Mouse (Mus musculus) testis, postnatal 10 days (tissue): ENCODE data around the gene Slc25a29.

Source experiments
- DNase-seq: peaks from one replicate; pipeline ENCODE4 v3.0.0; 2021; ENCODE audit warnings: low spot score

The Slc25a29 gene

GRCm38 (mm10) chr12:108834337-108834736 is 1.3 kb downstream of the Slc25a29 start:
- no peak for DNase-seq

DNA sequence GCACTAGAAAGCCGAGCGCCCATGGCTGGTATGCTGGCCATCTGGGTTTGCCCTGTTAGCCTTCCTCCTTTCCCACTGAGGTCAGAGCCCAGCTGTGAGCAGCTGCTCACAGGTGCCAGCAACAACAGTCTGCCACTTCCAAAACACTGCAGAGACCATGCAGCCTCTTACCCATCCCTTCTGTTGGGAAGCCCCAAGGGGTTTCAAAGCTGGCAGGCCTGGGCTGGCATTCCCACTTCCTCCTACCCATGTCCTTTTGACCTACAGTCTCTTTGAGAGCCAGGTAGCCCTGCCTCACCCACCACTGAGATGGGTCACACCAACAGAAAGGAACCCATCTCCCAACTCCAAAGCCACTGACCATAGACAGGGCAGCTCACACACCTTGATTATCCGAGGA is 2.3 kb downstream of the Slc25a29 start:
- DNase-seq = no peak

DNA sequence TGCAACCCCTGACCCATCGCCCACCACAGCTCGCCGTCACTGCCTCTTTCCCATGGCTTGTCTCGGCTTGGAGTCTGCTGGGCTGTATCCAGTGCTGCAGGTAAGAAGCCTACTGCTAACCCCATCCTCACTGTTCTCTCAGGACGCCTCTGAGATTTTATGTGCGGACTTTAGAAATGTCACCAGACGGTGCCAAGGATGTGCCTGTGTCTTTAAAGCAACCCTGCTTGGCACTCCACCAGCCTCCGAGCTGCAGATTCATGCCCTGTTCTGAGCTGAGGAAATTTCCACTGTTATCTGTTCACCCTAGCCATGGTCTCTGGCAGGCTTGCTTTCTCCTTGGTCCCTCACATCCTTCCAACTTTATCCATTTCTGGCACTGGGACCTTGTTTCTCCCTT is 2.8 kb downstream of the Slc25a29 start:
- no peak for DNase-seq

DNA sequence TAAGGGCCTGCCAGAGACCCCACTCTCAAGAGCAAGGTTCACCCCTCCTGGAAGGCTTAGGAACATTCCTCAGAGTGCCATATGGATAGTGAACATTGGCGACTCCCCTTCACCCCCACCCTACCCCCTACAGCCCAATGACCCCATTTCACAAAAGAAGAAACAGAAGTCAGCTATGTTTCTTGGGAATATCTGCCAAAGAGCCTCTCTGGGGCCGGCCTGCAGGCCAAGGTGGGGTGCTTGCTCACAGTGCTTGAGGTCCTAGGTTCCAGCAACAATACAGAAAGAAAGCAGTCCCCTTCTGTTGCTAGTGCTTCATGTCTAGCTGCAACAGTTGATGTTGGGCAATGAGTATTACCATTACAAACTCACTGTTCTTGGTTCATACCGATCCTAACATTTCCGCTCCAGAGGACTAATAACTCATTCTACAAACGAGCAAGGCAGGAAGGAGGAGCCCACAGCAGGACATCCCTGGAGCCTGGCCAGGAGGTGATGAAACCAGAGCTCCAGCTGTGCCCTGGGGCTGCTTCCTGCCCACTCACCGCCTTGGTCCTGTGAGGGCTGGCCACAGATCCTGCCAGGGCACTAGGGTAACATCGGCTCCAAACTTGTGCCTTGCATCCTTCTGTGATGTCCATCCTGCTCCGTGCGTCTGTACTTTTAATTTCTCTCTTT is 3.6 kb downstream of the Slc25a29 start:
- DNase-seq = peak; percentile 79

- DNase-seq = no peak
Observed at GRCm38 (mm10) chr12:108830358-108830757, 5.3 kb downstream of the Slc25a29 start.

DNA sequence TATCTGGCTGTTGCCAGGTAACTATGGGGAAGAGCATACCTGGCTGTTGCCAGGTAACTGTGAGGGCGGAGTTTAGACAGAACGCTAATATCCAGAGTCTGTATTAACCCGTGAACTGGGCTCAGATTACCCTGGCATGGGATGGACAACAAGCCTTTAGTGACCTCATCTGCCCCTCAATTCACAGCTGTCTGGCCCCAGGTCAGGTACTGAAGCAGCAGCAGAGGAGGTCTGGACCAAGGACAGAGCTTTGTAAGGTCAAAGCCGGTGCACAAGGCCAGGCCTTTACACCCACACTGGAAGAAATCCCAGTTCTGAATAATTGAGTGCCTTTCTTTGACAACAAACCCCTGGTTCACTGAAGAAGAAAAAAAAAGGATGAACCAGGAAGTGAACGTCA is 6.0 kb downstream of the Slc25a29 start:
- no peak for DNase-seq

- DNase-seq = no peak
Observed at GRCm38 (mm10) chr12:108827641-108828040, 8.0 kb downstream of the Slc25a29 start.

DNA sequence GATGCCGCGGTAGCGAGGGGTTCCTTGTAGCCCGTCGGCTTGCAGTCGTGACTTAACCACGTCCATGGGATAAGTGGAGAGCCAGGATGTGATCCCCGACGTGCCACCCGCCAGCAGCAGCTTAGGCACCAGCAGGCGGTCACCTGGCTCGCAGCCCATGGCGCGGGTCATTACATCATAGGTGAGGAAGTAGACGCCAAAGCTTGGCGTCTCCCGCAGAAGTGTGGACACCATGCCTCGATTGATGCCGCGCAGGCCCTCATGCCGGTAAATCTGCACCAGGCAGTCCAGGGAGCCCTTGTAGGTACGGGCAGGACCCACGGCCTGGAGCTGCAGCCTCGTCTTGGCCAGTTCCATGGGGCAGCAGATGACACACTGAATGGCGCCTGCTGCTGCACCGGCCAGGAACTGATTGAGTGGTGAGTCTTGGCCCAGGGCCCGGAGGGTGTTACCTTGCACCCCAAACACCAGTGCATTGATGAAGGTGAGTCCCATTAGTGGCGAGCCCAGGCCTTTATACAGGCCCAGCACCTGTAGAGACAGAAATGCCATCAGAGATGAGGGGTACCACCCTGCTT is 8.6 kb downstream of the Slc25a29 start:
- DNase-seq = no peak

- DNase-seq = no peak
Observed at GRCm38 (mm10) chr12:108826282-108826957, 9.3 kb downstream of the Slc25a29 start.

DNA sequence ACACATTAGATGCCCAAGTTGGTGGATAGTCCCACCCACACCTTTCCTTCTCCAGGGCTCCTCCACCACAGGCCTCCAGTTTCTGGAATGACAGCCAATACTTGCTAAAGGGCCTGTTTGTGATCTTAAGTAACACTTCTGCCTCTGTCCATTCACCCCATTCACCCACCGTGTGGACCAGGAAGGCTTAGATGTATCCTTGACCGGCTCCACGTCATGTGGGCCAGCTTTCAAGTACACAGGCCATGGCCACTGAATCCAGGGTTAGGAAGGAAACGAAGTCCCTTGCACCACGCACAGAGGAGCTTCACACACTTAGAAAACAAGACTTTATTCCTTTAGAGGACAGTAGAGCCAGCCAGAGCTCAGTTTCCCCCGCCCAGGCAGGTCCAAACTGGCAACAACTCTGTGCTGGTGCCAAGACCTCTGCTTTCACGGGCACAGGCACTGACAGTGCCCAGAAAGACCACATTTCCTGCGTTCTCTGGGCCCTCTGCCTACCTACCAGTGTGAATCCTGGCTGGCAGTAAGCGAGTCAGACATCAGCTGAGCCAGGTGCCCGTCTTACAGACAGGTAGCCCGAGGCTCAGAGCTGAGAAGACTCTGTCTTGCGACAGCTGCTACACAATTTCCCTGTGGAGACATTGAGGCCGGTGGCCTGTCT is 10.0 kb downstream of the Slc25a29 start:
- no peak for DNase-seq

GRCm38 (mm10) chr12:108824225-108824874 is 11.3 kb downstream of the Slc25a29 start:
- no peak for DNase-seq

GRCm38 (mm10) chr12:108823036-108823435 is 12.6 kb downstream of the Slc25a29 start:
- DNase-seq = no peak

- DNase-seq = peak; percentile 42
Observed at GRCm38 (mm10) chr12:108820461-108820860, 15.2 kb downstream of the Slc25a29 start.

GRCm38 (mm10) chr12:108816569-108816968 is 19.1 kb downstream of the Slc25a29 start:
- DNase-seq = peak; percentile 40

GRCm38 (mm10) chr12:108814470-108814869 is 21.2 kb downstream of the Slc25a29 start:
- DNase-seq = peak; percentile 36

GRCm38 (mm10) chr12:108812463-108812862 is 23.2 kb downstream of the Slc25a29 start:
- peak; percentile 36 for DNase-seq

DNA sequence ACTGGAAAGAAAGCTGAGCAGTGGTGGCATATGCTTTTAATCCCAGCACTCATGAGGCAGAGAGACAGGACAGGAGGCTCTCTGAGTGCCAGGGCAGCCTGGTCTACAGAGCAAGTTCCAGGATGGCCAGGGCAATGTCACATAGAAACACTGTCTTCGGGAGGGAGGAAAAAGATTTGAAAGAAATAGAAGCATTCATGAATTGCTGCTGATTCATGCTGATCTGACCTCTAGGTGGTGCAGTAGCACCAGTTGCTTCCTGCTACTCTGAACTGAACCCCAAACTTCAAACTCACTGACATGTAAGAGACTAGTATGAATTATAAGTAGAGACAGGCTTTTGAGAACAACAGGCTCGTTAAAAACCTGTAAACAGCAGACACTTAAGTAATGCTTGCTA is 24.6 kb downstream of the Slc25a29 start:
- peak; percentile 42 for DNase-seq

DNA sequence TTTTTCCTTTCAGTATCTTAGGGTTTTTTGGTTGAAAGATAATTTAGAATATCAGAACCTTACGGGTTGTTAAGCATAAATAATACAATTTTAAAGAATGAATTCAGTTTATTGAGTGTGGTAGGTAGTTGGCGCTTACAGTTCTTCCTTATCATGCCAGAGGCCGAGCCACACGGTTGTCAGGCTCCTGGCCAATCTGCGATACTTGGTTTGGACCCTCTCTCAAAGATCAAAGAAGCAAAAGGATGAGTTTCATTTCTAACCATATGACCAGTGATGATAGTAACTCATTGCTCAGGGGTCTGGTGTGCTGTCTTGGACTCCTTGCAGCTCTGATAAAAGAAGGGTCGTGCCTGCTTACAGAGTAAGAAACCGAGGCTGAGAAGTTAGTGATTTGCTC is 25.4 kb downstream of the Slc25a29 start:
- no peak for DNase-seq

DNA sequence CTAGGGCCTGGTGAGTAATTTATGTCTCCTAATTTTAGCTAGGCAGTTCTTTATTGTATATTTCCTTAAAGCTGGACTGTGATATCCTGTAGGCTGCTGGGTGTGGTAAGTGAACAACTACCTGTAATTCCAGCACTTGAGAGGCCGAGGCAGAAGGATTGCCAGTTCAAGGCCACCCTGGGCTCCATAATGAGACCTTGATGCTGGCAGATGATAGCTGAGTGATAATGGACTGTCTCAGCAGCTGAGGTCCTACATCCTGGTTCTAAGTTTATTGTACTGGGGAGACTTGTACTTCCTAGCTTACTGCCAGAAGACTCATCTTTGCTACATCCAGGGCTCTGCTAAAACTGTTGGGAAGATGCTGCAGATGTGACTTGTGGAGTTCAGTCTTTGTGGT is 25.9 kb downstream of the Slc25a29 start:
- no peak for DNase-seq

DNA sequence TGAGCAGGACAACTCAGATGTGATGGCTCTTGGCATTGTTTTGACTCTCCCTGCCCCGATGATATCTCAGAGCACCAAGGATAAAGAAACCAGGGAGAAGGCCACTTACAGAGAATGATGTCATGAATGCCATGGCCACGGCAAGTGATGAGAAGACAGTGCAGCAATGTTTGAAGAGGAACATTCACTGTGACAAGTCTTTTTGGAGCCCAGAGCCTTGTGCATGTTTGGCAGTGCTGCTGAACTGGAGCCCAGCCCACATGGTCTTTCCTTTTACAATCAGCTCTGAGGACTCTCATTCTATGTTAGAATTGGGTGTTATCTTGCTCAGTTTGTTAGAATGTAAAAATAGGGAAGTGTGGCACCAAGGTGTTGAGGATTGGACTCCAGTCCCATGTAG is 27.2 kb downstream of the Slc25a29 start:
- no peak for DNase-seq

DNA sequence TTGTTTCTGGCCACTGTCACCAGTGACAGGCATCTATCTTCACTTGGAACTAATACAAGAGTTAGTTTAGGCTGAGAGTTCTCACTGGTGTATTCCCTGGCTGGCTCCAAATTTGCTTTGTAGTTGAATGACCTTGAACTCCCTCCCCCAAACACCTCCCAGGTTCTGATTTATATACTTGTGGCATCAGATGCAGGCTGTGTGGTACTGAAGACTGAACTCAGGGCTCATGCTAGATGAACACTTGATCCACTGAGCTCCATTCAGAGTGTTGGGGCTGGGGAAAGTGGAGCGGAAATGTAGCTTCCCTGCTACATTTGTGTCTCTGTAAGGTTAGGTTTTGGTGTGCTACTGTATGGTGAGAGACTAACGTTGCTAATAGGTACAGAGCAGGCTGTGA is 31.3 kb downstream of the Slc25a29 start:
- DNase-seq = no peak

GRCm38 (mm10) chr12:108801613-108802012 is 34.1 kb downstream of the Slc25a29 start:
- DNase-seq = no peak
